Mouse (Mus musculus) layer of hippocampus, adult 9-11 months (tissue): Measurements from ENCODE around the gene Gm3020.
"Not testable (repeated sequence)": the region's sequence is repeated elsewhere in the genome, so short reads cannot be mapped to it uniquely, and the experiment has no call there.

Experiments used
- DNase-seq: peaks from one replicate; pipeline ENCODE4 v3.0.0; 2022

Gene Gm3020

GRCm38 (mm10) chr14:3651730-3652129, at the start of gene Gm3020:
Gm3020 (plus strand) TSS chr14:3652030.
- not testable (repeated sequence) for DNase-seq

GRCm38 (mm10) chr14:3634212-3634611, 17.6 kb upstream of the Gm3020 start, which contains the start of gene Gm3012:
Gm3012 (plus strand) TSS chr14:3634512.
- not testable (repeated sequence) for DNase-seq

- DNase-seq: not testable (repeated sequence)
Observed at GRCm38 (mm10) chr14:3688483-3688882, 36.7 kb downstream of the Gm3020 start, which contains the start of gene Gm3043. Gm3043 (plus strand) TSS chr14:3688783.
